Mouse (Mus musculus): ENCODE data around the gene Ccdc191. TPM values are rescaled to one million over a fixed set of nuclear protein-coding genes. Genes with fewer than 3 reads are reported as not detected.

Gene Ccdc191
- total and polyA plus RNA-seq, 3 experiments = 9.3 to 45.7 (median 11.3) TPM

DNA sequence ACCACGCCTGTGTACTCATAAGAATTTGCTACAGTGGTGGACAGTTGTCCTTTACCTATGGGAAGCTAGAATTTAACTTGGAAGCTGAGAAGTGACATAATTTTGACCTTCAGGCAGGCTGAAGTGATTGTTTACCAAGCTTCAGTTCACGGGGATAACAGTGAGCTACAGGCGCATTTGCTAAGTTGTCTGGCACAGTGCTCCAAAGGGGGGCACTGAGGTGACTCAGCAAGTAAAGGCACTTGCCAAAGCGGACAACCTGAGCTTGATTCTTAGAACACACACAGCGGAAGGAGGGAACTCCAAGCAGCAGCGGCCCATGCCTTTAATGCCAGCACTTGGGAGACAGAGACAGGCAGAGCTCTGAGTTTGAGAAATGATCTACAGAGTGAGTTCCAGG is 29.0 kb upstream of the Ccdc191 start:
- H3K9me3 ChIP-seq (replicated peaks; ENCODE audit: low read length) = no peaks in the 10 kb centered on the region
- H3K27ac ChIP-seq (ENCODE audit: insufficient read depth, low read depth) = no peak overlapping the region
- in situ Hi-C loops (cut with MboI; ENCODE audit: low pct_ligation_motif_present, low pct_unique_long_range_greater_than_20kb, low sequenced_read_pairs) = no loop called here
- no peak for DNase-seq (ENCODE audit: extremely low read depth)
- no peaks in the 10 kb centered on the region for H3K4me1 ChIP-seq (ENCODE audit: control insufficient read depth in 1 of 2, insufficient read depth in 2 of 2)
- peaks cover 27 to 47% of the 10 kb centered on the region in 2 experiments for H3K36me3 ChIP-seq (replicated peaks in 1 of 2; ENCODE audit: control insufficient read depth in 1 of 2, insufficient read depth in 1 of 2, low read length in 1 of 2)
- no peak overlapping the region for H3K4me2 ChIP-seq (ENCODE audit: insufficient read depth, low read depth, poor library complexity, severe bottlenecking)
- dilution Hi-C loops (cut with MboI; ENCODE audit: extremely low pct_ligation_motif_present, extremely low pct_unique_long_range_greater_than_20kb, low sequenced_read_pairs) = no loop called here
- TF ChIP-seq ZC3H11A (IDR thresholded peaks at IDR 0.05; ENCODE audit: low read depth, low read length) (no peak), RCOR1 (conservative IDR thresholded peaks at IDR 0.05; ENCODE audit: low read depth, low read length) (no peak), CHD2 (IDR thresholded peaks at IDR 0.05; ENCODE audit: low read length) (no peak), TCF12 (IDR thresholded peaks at IDR 0.05; ENCODE audit: low read depth, low read length) (no peak), NELFE (IDR thresholded peaks at IDR 0.05; ENCODE audit: low read depth, low read length) (no peak), TBP (conservative IDR thresholded peaks at IDR 0.05; ENCODE audit: low read depth, low read length) (no peak), ZNF384 (IDR thresholded peaks at IDR 0.05; ENCODE audit: low read depth, low read length) (no peak), ETS1 (conservative IDR thresholded peaks at IDR 0.05; ENCODE audit: low read depth, low read length) (no peak), MAZ (IDR thresholded peaks at IDR 0.05; ENCODE audit: low read depth, low read length) (no peak), MXI1 (IDR thresholded peaks at IDR 0.05; ENCODE audit: low read depth, low read length) (no peak), SMC3 (IDR thresholded peaks at IDR 0.05; ENCODE audit: low read depth, low read length) (no peak)
- H3K79me2 ChIP-seq (replicated peaks; ENCODE audit: control insufficient read depth, extremely low read depth, insufficient read depth, poor library complexity, severe bottlenecking) = no peaks in the 10 kb centered on the region
- H3K4me3 ChIP-seq (replicated peaks in 1 of 3; ENCODE audit: low read depth in 2 of 3, low read length in 2 of 3, poor library complexity in 1 of 3) = no peak overlapping the region
- H3K9ac ChIP-seq (ENCODE audit: insufficient read depth, low read depth) = no peak overlapping the region
- H3K27me3 ChIP-seq (replicated peaks) = no peaks in the 10 kb centered on the region

DNA sequence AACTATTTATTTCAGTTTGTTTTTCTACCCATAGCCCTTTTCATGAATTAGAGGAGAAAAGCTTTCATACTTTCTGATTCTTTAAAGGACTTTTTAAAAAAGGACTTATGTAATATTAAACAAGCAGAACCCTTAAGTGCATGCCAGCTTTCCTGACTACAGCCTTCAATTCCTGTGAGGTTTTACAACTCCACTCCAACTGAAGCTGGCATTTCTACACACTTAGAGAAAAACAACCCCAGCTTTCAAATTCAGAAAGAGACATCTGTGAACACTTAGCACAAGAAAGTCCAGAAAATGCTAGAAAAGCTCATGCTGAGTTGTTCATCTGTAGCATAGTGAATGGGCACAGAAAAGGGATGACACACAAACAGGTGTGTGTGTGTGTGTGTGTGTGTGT is 19.8 kb upstream of the Ccdc191 start:
- no peak overlapping the region for H3K9ac ChIP-seq (ENCODE audit: insufficient read depth, low read depth)
- no peak overlapping the region for H3K4me3 ChIP-seq (replicated peaks in 1 of 3; ENCODE audit: low read depth in 2 of 3, low read length in 2 of 3, poor library complexity in 1 of 3)
- H3K79me2 ChIP-seq (replicated peaks; ENCODE audit: control insufficient read depth, extremely low read depth, insufficient read depth, poor library complexity, severe bottlenecking) = peaks cover under 1% of the 10 kb centered on the region; the same call in 1 of the 2 replicates
- H3K27me3 ChIP-seq (replicated peaks) = no peaks in the 10 kb centered on the region
- no peak overlapping the region for H3K27ac ChIP-seq (ENCODE audit: insufficient read depth, low read depth)
- H3K36me3 ChIP-seq (replicated peaks in 1 of 2; ENCODE audit: control insufficient read depth in 1 of 2, insufficient read depth in 1 of 2, low read length in 1 of 2) = peaks cover 53 to 77% of the 10 kb centered on the region in 2 experiments
- H3K9me3 ChIP-seq (replicated peaks; ENCODE audit: low read length) = no peaks in the 10 kb centered on the region
- no peaks in the 10 kb centered on the region for H3K4me1 ChIP-seq (ENCODE audit: control insufficient read depth in 1 of 2, insufficient read depth in 2 of 2)
- no peak overlapping the region for H3K4me2 ChIP-seq (ENCODE audit: insufficient read depth, low read depth, poor library complexity, severe bottlenecking)
- in situ Hi-C loops (cut with MboI; ENCODE audit: low pct_ligation_motif_present, low pct_unique_long_range_greater_than_20kb, low sequenced_read_pairs) = loop anchor here (5.0 kb wide), 1 partner anchor 187 kb away; no protein-coding TSS in a partner anchor
- no peak for DNase-seq (ENCODE audit: extremely low read depth)
- TF ChIP-seq ETS1 (conservative IDR thresholded peaks at IDR 0.05; ENCODE audit: low read depth, low read length) (no peak), CHD1 (IDR thresholded peaks at IDR 0.05; ENCODE audit: low read depth, low read length) (no peak), BHLHE40 (IDR thresholded peaks at IDR 0.05; ENCODE audit: low read depth, low read length) (no peak), NELFE (IDR thresholded peaks at IDR 0.05; ENCODE audit: low read depth, low read length) (no peak), ZNF384 (IDR thresholded peaks at IDR 0.05; ENCODE audit: low read depth, low read length) (no peak), MXI1 (IDR thresholded peaks at IDR 0.05; ENCODE audit: low read depth, low read length) (no peak), EP300 (IDR thresholded peaks at IDR 0.05; ENCODE audit: low read length) (no peak), POLR2A (IDR thresholded peaks at IDR 0.05; ENCODE audit: low read depth, low read length) (no peak), HCFC1 (IDR thresholded peaks at IDR 0.05; ENCODE audit: low read depth, low read length) (no peak), CTCF (conservative IDR thresholded peaks at IDR 0.05 in 1 of 2, IDR thresholded peaks at IDR 0.05 in 1 of 2; ENCODE audit: low read depth in 2 of 2, low read length in 2 of 2) (no peak), SIN3A (IDR thresholded peaks at IDR 0.05; ENCODE audit: low read length) (no peak), JUND (conservative IDR thresholded peaks at IDR 0.05; ENCODE audit: low read depth, low read length) (no peak), MAZ (IDR thresholded peaks at IDR 0.05; ENCODE audit: low read depth, low read length) (no peak), IRF4 (IDR thresholded peaks at IDR 0.05; ENCODE audit: low read depth, low read length) (no peak), RCOR1 (conservative IDR thresholded peaks at IDR 0.05; ENCODE audit: low read depth, low read length) (no peak), NRF1 (IDR thresholded peaks at IDR 0.05; ENCODE audit: low read depth, low read length) (no peak), USF1 (IDR thresholded peaks at IDR 0.05; ENCODE audit: low read depth, low read length) (no peak), PAX5 (IDR thresholded peaks at IDR 0.05; ENCODE audit: low read length) (no peak), ZKSCAN1 (IDR thresholded peaks at IDR 0.05; ENCODE audit: borderline replicate concordance, low read depth, low read length) (no peak), USF2 (conservative IDR thresholded peaks at IDR 0.05; ENCODE audit: low read depth, low read length) (no peak)
- dilution Hi-C loops (cut with MboI; ENCODE audit: extremely low pct_ligation_motif_present, extremely low pct_unique_long_range_greater_than_20kb, low sequenced_read_pairs) = no loop called here

Measured in CH12.LX (cell line).